Mouse (Mus musculus): ENCODE data around the gene Zfp664.

GRCm38 (mm10) chr5:124931076-124931475 lies 68.6 kb downstream of the Zfp664 start:
- no peak for TF ChIP-seq CTCF (IDR thresholded peaks at IDR 0.05; ENCODE audit: borderline replicate concordance, insufficient read depth, low read depth, low read length)
- no peak for TF ChIP-seq POLR2A (IDR thresholded peaks at IDR 0.05; ENCODE audit: borderline replicate concordance, insufficient read depth, low read length)

Measured in cerebellum, adult 2 months (tissue).